Mouse (Mus musculus) cerebellum, adult 2 months (tissue): Measurements from ENCODE around the gene Cideb. TPM values are rescaled to one million over a fixed set of nuclear protein-coding genes. Genes with fewer than 3 reads are reported as not detected.

Experiments used
- DNase-seq, 2 experiments: peaks; one replicate each; pipeline ENCODE4 v3.0.0; 2021
- H3K27ac ChIP-seq: fragments of 200-500 bp; 2 replicates; pipeline ENCODE4 v1.5.1; 2012; ENCODE audit warnings: low read length, control low read depth, inconsistent platforms; ENCODE audit not compliant: insufficient read depth
- H3K27me3 ChIP-seq: fragments of 200-500 bp; 2 replicates; pipeline ENCODE4 v1.6.1; 2012; ENCODE audit warnings: inconsistent platforms, mild to moderate bottlenecking, low read length, moderate library complexity; ENCODE audit not compliant: control insufficient read depth, insufficient read depth
- H3K4me1 ChIP-seq: fragments of 200-500 bp; 2 replicates; pipeline ENCODE4 v1.6.1; 2011; ENCODE audit warnings: low read length; ENCODE audit not compliant: control insufficient read depth, insufficient read depth
- H3K4me3 ChIP-seq: fragments of 200-500 bp; replicated peaks from 2 replicates; pipeline ENCODE3; 2011; ENCODE audit warnings: mild to moderate bottlenecking, low read depth, low read length, control low read depth; ENCODE audit not compliant: insufficient read depth
- CTCF ChIP-seq: fragments of 200-500 bp; IDR thresholded peaks from 2 replicates; pipeline ENCODE4 v1.5.1; 2011; ENCODE audit warnings: low read depth, mild to moderate bottlenecking, control low read depth, low read length, moderate library complexity, borderline replicate concordance; ENCODE audit not compliant: insufficient read depth
- POLR2A ChIP-seq: fragments of 200-500 bp; IDR thresholded peaks from 2 replicates; pipeline ENCODE4 v1.6.1; 2011; ENCODE audit warnings: low read length, control low read depth, borderline replicate concordance; ENCODE audit not compliant: insufficient read depth
- WGBS: fragments of 180-500 bp; shearing (Covaris S2); methylation state at CpG from one replicate; pipeline ENCODE4 v1.1.7; 2018; 5-methylcytosine and 5-hydroxymethylcytosine counted together
- polyA plus RNA-seq: library from polyadenylated mRNA; depleted of rRNA; stranded (reverse); fragments of >200 nt; gene quantifications from 2 replicates; pipeline ENCODE4 v1.2.3, GENCODE M21; 2012; rRNA removed

Cideb gene
- polyA plus RNA-seq: 10.5 and 15.2 TPM in 2 replicates

DNA sequence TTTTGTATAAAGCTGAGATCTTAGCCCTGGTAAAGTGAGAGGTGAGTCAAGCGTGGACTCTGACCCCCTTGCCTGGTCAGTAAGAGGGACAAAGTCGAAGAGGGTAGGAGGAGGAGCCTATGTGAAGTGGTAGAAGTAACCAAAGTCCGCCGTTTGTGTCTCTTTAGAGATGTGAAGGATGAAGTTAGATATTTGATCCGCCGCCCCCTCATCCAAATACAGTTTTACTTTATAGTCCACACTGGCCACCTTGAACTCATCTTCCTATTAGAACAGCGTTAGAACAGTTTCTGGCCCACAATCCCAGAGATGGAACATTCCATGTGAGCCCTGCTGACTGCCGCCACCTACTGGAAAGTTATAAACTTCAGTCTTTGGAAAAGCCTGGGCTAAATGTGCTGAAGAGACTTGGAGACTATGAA lies at the start of gene Cideb:
Cideb (minus strand) TSS at position 96 of the 422 bp plus-strand sequence.
- WGBS: 17% methylated on average over 8 of the region's 8 CpGs
- H3K4me1 ChIP-seq: 0 out of 2 replicates have a peak, but pooled peaks cover 2% of the 10 kb centered on the region
- H3K4me3 ChIP-seq: no peak within 1 kb of the TSS
- no peaks in the 10 kb centered on the region for H3K27me3 ChIP-seq
- no peak within 1 kb of the TSS for H3K27ac ChIP-seq
- DNase-seq: peak; percentile 36 to 39
- TF ChIP-seq CTCF (peak; percentile 53; the same call in 1 of the 2 replicates), POLR2A (no peak)

DNA sequence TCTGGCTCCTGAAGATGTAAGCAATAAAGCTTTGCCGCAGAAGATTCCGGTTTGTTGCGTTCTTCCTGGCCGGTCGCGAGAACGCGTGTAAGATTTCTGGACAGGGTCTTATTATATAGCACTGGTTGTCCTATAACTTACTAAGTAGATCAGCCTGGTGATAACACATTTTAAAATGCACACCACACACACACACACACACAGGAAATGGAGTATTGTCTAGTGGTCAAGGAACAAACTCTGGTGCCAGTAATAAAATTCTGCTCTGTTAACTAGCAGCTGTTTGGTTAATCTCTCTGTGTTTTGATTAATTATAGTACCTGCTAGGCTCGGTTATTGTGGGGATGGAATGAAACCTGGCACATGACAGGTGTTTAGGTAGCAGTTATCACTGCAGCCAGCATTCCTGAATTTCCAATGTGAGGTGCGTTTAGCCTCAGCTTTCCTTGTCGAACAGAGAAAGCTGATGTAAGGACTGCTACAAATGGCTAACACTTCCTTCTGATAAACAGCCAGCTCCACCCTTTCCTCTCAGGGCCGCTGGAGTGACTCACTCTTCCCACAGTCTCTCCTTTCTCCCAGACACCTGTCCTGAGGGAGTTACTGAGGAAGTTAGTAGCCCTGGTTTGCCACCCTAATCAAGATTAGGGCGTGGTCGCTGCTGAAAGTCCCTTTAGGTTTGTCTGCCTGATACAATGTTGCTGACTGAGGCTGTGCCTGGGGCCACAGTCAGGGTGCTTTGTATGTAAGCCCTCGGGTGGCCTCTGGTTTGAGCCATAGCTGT lies 37.3 kb upstream of the Cideb start:
- Histone ChIP-seq H3K4me3 (no peak overlapping the region), H3K27me3 (no peaks in the 10 kb centered on the region), H3K4me1 (no peaks in the 10 kb centered on the region), H3K27ac (no peak overlapping the region)
- no peak for TF ChIP-seq POLR2A
- no peak for TF ChIP-seq CTCF
- WGBS: 83% methylated on average over 15 of the region's 15 CpGs
- DNase-seq: no peak

DNA sequence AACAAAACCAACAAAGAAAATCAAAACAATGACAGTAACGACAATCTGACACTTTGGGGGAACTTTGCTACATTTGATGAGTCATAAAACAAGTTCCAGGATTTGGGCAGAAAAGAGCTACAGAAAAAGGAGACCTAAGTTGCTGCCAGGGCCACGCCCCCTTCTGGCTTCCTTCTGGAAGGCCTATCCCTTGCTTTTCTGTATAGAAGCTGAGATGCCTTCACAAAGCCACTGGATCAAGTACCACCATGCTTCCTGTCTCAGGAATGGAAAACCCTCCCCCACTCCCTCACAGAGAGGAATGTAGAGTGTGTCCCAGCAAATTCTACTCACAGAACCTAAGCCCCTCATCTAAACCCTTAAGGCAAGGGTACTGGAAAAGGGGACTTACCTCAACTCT lies 35.7 kb upstream of the Cideb start:
- no peak for DNase-seq
- no peaks in the 10 kb centered on the region for H3K4me1 ChIP-seq
- H3K27ac ChIP-seq: no peak overlapping the region
- no peak overlapping the region for H3K4me3 ChIP-seq
- 69% methylated on average over 2 of the region's 2 CpGs for WGBS
- no peak for TF ChIP-seq POLR2A
- TF ChIP-seq CTCF: no peak
- H3K27me3 ChIP-seq: no peaks in the 10 kb centered on the region

DNA sequence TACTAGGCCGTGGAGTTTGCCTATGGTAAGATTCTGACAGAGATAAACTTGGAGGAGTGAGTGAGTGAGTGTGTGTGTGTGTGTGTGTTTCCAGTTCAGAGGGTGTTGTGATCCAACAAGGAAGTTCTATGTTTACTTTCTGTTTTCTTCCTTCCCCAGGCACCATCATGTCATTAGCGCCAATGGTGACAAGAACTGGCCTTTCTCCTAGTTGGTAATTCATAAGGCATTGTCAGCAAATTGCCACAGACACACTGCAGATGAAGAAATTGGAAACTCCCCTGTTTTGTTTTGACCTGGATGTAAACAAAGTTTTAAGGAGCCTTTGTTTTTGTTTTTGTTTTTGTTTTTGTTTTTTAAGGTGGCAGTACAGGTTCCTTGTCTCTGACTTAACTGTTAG lies 35.2 kb upstream of the Cideb start:
- Histone ChIP-seq H3K27ac (no peak overlapping the region), H3K4me3 (no peak overlapping the region), H3K27me3 (no peaks in the 10 kb centered on the region), H3K4me1 (no peaks in the 10 kb centered on the region)
- DNase-seq: no peak
- WGBS: 65% methylated on average over 2 of the region's 2 CpGs
- TF ChIP-seq CTCF (no peak), POLR2A (no peak)

DNA sequence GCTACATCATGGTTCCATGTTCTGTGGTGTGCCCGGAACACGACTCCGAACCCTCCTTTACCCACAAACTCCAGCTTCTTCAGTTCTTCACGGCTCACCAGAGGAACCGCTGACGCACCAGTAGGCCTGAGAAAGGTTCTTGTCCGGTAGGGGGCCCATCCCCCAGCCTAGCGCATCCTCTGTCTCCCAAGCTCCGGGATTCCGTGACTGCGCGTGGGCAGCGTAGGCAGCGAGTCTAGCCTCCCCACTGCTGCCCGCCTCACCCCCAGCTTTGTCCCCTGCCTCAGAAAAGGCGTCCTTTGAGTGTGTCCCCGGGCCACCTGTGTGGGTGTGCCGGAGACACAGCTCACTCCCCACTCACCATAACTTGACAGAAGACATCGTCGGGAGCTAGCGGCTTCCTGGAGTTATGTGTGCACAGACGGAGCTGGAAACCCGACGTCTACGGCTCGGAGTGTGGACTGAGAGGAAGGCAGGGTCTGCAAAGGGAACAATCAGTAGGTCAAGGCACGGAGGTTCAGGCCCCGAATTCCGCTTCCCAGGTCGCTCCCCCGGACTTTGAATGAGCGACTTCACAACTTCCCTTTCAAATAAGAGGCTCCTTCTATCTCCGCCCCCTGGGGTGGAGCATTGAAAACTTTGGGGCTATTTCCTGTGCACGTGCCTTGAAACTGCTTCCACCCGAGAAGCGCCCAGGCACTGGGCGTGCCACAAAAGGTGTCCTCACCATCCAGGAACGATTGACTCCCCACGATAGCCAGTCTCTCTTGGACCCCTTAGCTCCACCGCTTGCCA lies 30.2 kb upstream of the Cideb start, which contains the start of gene Ripk3:
Ripk3 (minus strand) TSS at position 610 of the 795 bp plus-strand sequence.
- WGBS: 7% methylated on average over 40 of the region's 40 CpGs
- Histone ChIP-seq H3K27me3 (no peaks in the 10 kb centered on the region; the same call in 1 of the 2 replicates), H3K27ac (no peak within 1 kb of the TSS), H3K4me3 (no peak within 1 kb of the TSS), H3K4me1 (no peaks in the 10 kb centered on the region)
- no peak for TF ChIP-seq POLR2A
- no peak for TF ChIP-seq CTCF
- no peak for DNase-seq

DNA sequence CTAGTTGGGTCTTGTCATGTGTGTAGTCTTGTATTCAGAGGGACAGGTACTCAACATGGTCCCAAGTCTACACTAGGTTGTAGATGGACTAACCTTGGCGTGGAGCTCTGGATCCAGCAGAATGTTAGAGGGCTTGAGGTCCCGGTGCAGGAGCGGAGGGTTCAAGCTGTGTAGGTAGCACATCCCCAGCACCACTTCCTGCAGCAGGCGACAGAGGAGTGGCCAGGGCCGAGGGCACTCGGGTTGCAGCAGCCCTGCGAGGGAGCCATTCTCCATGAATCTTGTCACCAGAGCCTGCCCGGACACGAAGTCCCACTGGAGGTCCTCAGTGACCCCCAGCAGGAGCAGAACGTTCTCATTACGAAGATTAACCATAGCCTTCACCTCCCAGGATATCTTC lies 29.5 kb upstream of the Cideb start:
- H3K4me3 ChIP-seq: no peak overlapping the region
- TF ChIP-seq POLR2A: no peak
- TF ChIP-seq CTCF: no peak
- WGBS: 42% methylated on average over 11 of the region's 11 CpGs
- DNase-seq: no peak
- no peaks in the 10 kb centered on the region for H3K4me1 ChIP-seq
- H3K27me3 ChIP-seq: no peaks in the 10 kb centered on the region; the same call in 1 of the 2 replicates
- no peak overlapping the region for H3K27ac ChIP-seq

DNA sequence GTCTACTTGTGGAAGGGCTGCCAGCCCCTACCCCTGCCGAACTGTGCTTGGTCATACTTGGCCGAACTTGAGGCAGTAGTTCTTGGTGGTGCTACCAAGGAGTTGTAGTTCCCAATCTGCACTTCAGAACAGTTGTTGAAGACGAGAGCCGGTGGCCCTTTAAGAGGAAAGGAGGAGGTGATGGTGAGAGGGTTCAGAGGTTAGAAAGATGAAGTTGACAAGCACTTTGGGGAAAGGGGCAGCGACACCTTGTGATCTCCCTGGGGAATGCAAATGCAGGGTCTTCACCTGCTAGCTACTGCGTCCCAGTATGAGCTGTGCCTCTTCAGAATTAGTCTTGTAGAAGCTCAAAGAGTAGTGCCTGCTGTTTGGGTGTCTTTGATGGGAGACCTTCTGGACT lies 26.9 kb upstream of the Cideb start:
- H3K4me1 ChIP-seq: no peaks in the 10 kb centered on the region
- peak in 1 of 2 experiments; percentile 0 for DNase-seq
- H3K4me3 ChIP-seq: no peak overlapping the region
- TF ChIP-seq CTCF: no peak
- no peak for TF ChIP-seq POLR2A
- no peaks in the 10 kb centered on the region; the same call in 1 of the 2 replicates for H3K27me3 ChIP-seq
- no peak overlapping the region for H3K27ac ChIP-seq
- 24% methylated on average over 6 of the region's 6 CpGs for WGBS
